Mouse (Mus musculus): ENCODE results near the gene Rcbtb2.
"Not testable (repeated sequence)": the region's sequence is repeated elsewhere in the genome, so short reads cannot be mapped to it uniquely, and the experiment has no call there.

Rcbtb2 gene

DNA sequence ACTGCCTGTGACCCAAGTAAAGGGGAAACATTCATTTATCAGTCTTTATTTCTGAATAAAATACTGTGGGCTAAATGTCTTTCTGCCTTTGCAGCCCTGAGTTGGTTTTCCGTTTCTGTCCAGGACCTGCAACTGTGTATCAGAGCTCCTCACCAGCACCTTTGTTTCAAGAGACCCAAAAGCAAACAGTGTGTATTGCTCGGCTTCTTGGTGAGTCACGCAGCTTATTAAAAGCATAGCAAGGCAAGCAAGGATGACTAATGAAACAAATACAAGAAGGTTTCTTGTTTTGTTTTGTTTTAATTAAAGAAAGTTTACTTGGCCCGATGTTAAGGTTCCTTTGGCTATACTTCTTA is at the start of gene Rcbtb2:
Rcbtb2 (plus strand) TSS at position 115 of the 356 bp plus-strand sequence.
- DNase-seq (ENCODE audit: low spot score): peak; percentile 21

DNA sequence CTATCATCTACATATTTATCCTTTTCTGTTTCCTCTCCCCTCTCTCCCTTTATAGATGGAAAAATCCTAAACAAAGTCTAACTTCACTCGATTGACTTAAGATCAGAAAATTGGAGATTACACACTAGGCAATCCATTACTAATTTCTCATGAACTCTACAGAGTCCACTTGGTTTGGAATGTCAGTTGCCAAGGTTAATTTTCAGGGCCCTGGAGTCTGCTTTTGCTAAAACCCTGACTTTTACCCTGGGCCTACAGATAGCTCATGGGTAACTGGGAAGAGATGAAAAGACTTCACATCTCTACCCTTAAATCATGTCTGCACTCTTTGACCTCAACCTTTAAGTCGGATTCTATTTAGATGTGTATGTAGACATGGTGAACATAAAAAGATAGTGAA is 39.3 kb upstream of the Rcbtb2 start:
- no peak for DNase-seq (ENCODE audit: low spot score)

DNA sequence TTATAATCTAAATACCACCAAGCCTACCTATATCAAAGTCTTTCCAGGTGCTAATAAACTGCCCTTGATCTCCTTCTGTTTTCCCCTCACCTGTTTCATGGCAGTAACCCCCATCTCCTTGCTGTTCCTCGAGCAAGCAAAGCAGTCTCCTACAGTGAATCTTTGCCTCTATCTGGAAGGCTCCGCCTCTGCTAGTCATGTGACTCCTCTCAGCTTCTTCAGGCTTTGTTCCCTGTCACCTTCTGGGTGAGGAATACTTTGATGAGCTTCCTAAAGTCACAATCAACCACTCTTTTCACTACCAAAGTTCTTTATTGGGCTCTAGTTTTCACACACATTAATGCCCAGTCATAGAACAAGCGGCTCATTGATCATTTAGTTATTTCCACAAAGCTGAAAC is 36.4 kb upstream of the Rcbtb2 start:
- no peak for DNase-seq (ENCODE audit: low spot score)

DNA sequence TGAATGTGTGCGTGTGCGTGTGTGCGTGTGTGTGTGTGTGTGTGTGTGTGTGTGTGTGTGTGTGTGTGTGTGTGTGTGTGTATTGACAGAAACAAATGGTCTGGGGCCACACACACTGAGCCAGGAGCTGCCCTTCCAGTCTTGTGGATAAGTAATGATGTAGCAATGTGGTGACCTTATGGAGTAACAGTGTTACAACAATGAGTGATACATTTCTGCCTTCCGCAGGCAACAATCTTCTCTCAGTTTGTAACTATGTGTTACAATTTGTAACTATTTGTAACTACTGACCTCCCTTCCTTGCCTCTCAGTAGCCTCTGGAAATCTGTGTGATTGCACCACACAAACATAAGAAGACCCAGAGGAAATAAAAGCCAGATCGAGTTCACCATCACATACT is 35.6 kb upstream of the Rcbtb2 start:
- no peak for DNase-seq (ENCODE audit: low spot score)

DNA sequence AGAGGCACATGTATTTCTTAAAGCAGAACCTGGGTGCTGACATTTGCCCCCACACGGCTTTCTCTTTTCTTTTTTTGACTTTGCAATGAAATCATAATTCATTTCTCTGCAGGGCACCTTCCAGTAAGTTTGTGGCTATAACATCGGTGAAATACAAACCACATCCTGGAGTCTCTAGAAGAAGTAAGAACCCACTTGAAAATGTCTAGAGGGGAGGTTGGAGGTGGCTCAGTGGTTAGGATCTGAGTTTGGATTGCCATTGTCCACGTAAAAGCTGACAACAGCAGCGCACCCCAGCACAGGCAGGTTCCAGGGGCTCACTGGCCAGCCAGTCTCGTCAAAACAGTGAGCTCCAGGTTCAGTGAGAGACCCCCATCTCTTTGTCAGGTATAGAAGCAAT is 35.1 kb upstream of the Rcbtb2 start:
- DNase-seq (ENCODE audit: low spot score): no peak

DNA sequence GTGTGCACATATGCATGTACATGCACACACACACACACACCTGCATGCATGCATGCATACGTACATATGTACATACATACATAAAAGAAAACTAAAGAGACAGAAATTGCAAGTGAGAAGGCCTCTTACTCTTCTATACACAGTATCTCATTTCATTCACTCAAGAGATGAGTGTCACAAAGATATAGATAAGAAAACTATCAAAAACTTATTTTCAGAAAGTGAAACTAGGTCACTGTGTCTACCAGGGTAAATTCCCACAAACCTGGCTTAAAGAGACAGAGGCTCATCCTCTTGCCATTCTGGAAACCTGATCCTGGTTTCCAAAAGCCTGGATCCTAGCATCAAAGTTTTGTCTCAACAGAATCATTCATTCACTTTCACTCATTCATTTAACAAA is 34.6 kb upstream of the Rcbtb2 start:
- no peak for DNase-seq (ENCODE audit: low spot score)

DNA sequence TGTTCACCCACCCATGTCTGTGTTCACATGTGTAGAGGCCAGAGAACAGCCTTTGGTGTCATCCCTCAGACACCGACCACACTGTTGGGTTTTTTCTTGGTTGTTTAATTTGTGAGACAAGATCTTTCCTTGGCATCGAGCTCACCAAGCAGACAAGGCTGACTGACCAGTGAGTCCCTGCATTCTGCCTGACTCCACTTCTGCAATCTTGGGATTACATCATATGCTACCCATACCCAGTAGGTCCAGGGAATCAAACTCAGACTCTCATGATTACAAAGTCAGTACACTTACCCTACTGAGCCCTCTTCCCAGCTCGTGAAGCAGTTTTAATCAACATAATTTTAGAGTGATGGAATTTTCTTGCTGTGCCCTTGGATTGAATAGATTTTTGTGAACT is 30.0 kb upstream of the Rcbtb2 start:
- no peak for DNase-seq (ENCODE audit: low spot score)

DNA sequence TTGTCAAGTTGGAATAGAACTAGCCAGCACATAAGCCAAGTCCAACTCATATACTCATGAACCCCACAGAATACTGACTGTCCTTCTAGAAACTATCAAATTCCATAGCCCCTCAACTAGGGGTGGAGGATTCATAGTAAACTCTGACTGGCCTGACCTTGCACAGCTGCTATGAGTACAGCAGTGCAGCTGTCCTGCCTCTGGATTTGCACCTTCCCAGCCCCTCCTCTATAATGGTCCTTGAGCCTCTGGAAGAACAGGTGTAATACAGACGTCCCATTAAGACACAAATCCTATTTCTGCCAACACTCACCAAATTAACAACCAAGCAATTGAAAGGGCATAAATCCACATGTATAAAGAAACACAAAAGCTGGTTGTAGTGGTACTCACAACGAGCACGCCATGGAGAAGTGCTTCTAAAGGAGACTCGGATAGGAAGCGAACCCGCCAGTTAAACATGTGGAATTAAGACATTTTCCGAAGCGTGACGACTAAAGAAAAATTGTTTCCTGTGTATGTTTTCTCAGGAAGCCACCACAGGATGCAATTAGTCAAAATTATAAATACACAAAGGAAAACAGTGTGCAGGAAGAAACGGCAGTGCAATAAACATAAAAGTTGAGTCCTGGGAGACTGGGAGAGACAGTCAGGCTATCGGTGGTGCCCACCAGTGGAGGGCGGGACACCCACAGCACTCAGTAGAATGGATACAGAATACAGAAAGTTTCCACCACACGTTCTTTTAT is 27.9 kb upstream of the Rcbtb2 start:
- no peak for DNase-seq (ENCODE audit: low spot score)

DNA sequence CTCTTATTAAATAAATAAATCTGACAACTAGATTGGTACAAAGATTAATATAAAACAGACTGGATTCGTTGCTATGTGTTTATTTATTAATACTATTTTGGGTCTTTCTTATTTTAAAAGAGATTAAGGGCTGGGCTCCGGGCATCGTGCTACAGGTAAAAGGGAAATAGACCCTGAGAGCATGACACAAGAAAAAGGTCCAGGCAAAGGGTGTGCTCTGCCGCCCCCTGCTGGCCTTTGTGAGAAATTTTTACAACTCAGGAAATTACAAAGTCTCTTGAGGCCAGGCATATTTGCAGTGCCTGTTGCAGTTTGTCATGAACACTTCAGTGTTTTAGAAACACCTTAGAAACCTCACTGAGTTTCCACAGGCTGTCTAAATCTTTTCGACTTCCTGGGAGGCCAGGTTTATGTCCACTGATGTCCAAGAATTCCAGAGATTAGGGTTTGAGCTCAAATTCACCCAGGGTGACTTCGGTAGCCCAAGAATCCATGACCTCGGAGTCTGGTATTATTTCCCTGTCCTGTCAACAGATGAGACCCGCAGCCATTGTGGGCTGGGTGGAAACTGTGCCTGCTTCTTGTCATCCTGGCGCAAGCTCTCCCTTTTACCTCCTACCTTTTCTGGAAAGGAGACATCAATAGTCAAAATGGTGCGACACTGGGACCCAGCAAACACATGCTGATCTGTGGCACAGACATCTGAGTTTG is 24.0 kb upstream of the Rcbtb2 start:
- DNase-seq (ENCODE audit: low spot score): peak; percentile 64

DNA sequence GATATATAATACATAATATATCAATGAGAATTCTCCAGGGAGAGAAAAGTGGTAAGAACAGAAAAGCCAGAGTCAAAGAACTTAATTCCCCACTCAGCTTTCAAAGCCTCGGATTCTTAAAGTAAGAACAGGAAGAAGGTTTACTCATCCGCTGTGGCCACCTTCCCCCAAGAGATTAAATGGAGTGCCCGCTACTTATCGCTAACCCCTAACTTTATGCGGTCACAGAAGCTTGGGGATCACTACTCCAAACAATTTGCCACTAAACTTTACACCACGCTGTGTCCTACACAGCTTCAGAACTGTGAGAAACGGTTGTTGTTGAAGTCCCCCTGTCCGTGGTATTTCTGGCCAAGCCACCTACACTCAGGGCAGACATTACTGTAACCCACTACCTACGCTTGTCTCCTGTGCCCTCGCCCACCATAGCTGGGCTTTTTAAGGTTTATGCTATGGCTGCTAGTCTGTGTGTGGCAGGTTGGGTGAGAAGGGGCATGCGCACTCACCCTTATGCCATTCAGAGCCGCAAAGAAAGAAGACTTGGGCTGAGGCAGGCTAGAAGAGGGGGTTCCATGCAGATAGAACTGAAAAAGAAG is 20.5 kb upstream of the Rcbtb2 start:
- no peak for DNase-seq (ENCODE audit: low spot score)

DNA sequence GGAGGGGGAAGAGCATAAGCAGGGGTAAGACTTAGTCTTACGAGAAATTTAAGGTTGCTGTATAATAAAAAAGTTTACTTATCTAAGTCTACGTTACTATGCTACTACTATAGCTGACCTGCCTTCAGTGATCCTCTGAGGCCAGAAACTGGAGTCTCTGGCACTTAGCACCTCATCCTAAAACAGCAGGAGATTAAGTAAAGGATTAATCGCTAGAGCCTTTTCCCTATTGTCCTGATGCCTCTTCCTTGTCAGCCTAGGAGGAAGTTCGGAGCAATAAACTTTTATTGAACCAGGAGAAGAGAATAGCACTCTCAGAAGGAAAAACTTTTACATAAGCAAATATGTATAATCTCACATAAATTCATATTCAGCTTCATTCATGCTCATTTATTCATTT is 19.9 kb upstream of the Rcbtb2 start:
- not testable (repeated sequence) for DNase-seq (ENCODE audit: low spot score)

DNA sequence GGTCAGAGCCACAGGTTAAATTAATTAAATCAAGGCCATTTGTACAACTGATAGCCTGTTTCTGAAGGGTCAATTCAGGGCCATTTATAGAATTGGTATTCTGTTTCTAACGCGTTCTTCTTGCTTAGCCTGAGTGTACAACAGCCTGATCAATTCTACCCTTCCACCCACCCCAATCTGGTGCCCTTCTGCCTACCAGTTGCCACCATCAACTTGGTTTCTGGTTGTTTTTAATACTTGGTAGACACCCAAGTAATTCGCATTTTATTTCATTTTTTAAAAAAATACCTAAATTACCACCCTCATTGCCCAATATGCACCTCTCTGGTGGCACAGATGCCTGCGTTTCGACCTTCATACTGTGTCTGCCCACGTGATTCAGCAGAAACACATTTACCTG is 17.9 kb upstream of the Rcbtb2 start:
- no peak for DNase-seq (ENCODE audit: low spot score)

DNA sequence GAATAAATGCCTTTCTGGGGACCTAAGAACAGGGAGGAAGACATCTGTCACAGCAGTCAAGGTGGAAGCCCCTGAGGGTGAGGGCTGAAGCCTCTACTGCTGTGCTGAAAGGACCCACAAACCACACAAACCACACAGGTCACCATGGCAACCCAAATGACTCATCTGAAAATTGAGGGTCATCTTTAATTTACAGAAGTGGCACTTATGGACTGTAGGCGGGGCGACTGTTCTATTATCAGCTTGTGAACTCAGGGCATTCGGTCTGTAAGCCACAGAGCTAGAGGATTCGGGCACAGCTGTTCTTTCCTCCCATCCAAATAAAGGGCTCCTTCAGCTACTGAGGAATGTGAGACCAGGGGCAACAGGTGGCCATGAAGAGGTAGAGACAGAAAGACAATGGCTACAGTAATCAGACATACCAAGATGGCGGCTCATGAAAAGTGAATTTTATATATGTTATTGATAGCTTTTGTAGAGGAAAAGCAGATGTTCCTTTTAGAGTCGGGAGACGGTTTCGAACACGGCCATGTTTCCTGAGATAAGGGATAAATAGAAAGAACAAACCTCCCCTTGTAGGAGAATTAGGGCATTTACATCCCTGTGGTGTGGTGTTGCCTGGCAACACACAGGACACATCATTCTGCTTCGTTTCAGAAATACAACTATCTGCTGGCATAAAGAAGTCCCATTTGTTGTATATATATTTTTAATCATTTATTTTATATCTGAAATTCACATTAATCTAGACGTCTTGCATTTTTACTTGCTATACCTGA is 17.2 kb upstream of the Rcbtb2 start:
- no peak for DNase-seq (ENCODE audit: low spot score)

DNA sequence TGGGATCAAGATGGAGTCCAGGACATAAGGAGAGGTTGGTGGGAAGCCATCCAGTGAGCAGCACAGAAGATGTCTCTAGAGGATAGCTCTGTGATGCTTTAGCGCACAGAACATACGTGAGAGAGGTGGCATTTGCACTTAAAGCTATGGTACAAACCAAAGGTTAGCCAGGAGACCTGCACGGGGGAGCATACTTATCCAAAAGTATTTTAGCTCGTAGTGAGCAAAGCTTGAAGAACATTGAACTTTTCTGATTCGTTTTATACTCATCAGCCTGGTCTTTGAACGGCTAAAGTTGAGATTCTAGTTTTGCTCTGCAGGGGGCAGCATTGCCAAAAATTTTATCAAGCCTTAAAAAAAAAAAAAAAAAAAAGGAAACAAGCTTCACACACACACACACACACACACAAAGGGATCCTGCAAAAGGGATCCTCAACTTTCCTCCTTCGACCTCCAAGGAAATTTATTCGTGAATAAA is 16.6 kb upstream of the Rcbtb2 start:
- peak; percentile 71 for DNase-seq (ENCODE audit: low spot score)

DNA sequence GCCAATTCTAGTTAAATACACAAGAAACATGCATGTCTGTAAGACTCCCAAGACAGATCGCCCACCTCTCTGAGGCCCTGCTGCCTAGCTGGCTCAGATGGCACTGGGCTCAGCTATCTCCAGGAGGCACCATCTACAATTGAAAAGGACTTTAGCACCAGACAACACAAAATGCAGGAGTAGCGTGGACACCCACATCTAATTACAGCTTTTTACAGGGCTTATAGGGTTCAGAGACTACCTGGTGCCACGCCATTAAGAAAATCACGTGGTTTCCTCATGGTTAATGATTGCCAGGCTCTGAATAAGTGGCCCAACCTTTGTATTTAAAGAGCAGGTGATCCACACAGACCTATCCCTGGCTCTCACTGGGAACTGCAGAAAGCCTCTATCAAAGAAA is 15.9 kb upstream of the Rcbtb2 start:
- no peak for DNase-seq (ENCODE audit: low spot score)

DNA sequence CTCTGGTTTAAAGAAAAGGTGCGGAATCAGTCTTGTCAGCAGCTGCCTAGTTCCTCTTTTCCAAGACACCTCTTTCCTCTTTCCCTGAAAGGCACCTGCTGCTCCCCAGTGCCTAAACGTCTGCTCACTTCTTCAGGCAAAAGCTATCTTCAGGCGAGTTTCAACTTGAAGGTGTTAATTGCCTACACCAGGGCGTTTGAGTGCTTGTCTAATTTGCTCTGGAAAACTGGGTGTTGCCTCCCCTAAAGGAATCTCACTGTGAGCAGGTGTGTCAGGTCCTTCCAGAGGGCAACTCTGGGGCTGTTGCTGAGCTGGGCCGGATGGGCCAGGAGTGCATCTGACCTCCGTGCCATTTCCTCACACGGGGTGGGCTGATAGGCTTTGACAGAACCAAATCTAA is 15.5 kb upstream of the Rcbtb2 start:
- no peak for DNase-seq (ENCODE audit: low spot score)

DNA sequence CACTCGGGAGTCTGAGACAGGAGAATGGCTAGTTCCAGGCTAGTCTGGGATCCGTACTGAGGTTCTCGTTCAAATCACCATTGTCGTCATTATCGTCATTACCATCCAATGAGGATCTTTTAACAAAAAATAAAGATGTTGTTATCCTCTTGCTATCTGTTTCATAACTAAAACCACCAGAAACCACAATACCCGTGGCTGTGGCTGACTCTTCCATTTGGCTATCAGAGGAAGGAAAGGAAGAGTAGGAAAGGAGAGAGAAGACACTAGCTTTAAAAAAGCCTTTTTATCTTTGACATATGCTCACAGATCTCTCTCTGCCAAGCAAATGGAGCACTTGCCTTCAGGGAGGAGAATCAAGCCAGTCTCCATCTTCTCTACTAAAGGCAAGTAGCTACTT is 14.9 kb upstream of the Rcbtb2 start:
- no peak for DNase-seq (ENCODE audit: low spot score)

DNA sequence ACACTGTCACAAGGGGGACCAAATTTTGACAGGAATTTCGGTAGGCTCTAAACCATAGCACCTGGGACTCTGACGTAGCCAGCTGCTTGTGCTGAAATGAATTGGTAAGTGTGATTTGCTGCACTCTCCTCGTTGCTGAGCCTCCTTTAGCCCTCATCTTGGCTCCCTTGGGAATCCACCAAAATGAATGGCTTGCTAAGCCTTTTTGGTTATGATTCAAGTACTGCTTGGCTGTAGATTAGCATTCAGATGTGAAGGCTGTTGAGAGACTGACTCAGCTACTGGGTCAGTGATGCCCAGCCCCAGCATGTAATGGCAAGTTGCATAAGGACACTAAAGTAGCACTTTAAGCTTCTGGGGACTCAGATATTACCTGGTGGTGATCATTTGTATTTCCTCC is 12.2 kb upstream of the Rcbtb2 start:
- DNase-seq (ENCODE audit: low spot score): no peak

DNA sequence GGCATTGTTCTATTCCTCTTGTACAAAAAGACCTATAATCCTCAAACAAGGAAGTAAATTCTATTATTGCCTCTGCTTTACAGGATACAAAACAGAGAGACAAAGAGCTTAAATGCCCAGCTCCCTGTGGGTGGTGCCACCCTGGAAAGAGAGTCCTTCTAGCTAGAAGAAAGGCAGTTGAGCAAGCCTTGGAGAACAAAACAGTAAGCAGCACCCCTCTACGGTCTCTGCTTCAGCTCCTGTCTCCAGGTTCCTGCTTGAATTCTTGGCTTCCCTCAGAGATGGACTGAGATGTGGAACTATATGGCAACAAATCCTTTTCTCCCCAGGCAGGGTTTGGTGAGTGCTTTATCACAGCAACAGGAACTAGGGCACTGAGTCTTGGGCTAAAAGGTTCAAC is 11.7 kb upstream of the Rcbtb2 start:
- DNase-seq (ENCODE audit: low spot score): no peak

DNA sequence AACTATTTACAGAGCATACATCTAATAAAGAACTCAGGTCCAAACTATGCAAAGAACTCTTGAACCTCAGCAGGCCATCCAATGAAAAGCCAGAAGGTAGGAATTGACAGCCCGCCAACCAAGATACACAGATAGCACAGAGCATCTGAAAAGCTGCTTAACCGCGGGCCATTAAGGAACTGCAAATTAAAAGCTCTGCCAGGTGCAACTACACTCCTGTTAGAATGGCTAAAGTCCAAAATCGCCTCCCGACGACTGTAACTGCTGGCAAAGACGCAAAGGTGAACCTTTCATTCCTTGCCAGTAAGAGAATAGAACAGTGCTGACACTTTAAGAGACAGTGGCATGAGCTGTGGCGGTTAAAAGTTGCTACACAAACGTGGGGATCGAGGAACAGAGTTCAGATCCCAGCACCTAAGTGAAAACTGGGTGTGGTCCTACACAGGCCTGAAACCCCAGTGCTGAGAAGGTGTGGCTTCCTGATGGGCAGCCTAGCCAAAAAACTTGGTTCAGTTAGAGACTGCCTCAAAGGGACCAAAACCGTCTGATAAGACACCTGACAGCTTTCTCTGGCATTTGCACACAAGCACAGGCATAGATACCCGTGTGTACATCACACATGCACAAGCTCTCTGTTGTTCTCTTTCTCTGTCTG is 10.5 kb upstream of the Rcbtb2 start:
- DNase-seq (ENCODE audit: low spot score): no peak

DNA sequence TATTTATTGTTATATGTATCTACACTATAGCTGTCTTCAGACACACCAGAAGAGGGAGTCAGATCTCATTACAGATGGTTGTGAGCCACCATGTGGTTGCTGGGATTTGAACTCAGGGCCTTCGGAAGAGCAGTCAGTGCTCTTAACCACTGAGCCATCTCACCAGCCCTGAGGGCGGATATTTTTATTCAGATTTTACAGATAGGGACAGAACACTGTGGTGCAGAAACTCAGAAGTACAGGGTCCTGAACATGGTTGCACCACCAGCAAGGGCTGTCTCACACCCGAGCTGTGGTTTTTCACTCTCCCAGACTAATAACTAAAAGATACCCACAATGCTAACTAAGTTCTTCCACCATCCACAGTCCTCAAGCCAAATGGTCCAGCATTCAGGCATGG is 7.9 kb upstream of the Rcbtb2 start:
- DNase-seq (ENCODE audit: low spot score): not testable (repeated sequence)

DNA sequence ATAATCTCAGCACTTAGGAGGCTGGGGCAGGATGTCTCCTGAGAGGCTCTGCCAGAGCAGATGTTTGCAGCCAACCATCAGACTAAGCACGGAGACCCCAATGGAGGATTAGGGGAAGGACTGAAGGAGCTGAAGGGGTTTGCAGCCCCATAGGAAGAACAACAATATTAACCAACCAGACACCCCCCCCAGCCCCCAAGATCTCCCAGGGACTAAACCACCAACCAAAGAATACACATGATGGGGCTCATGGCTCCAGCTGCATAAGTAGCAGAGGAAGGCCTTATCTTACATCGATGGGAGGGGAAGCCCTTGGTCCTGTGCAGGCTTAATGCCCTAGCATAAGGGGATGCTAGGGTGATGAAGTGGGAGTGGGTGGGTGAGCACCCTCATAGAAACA is 6.5 kb upstream of the Rcbtb2 start:
- DNase-seq (ENCODE audit: low spot score): no peak

Data from testis, postnatal 10 days (tissue).